Mouse (Mus musculus): Measurements from ENCODE around the gene Tst.

GRCm38 (mm10) chr15:78437237-78438017, 31.7 kb upstream of the Tst start:
- no peak for TF ChIP-seq CTCF (IDR thresholded peaks at IDR 0.05; ENCODE audit: low read depth, low read length)
- TF ChIP-seq POLR2A (IDR thresholded peaks at IDR 0.05; ENCODE audit: borderline replicate concordance, low read depth, low read length), result no peak
